Mouse (Mus musculus): Measurements from ENCODE around the gene Pmp22. TPM values are rescaled to one million over a fixed set of nuclear protein-coding genes. Genes with fewer than 3 reads are reported as not detected.

Gene Pmp22
- total and polyA plus RNA-seq, 3 experiments: not detected

- Histone ChIP-seq H3K27ac (ENCODE audit: control insufficient read depth, low read depth, low read length) (no peak overlapping the region), H3K36me3 (ENCODE audit: control insufficient read depth in 1 of 2, insufficient read depth in 2 of 2, low read length in 2 of 2) (no peaks in the 10 kb centered on the region), H3K79me2 (ENCODE audit: control insufficient read depth, insufficient read depth, low read length, poor library complexity) (no peaks in the 10 kb centered on the region), H3K4me3 (ENCODE audit: control insufficient read depth in 1 of 2, insufficient read depth in 1 of 2, low read depth in 2 of 2, low read length in 2 of 2) (no peak overlapping the region), H3K4me1 (ENCODE audit: control insufficient read depth in 1 of 2, insufficient read depth in 2 of 2, low read length in 2 of 2) (no peaks in the 10 kb centered on the region), H3K27me3 (ENCODE audit: control insufficient read depth in 1 of 2, insufficient read depth in 2 of 2, low read length in 2 of 2) (no peaks in the 10 kb centered on the region), H3K9me3 (replicated peaks; ENCODE audit: insufficient read depth, low read length) (no peaks in the 10 kb centered on the region), H3K9ac (ENCODE audit: control insufficient read depth, low read depth, low read length, poor library complexity, severe bottlenecking) (no peak overlapping the region)
- TF ChIP-seq CHD2 (IDR thresholded peaks at IDR 0.05; ENCODE audit: low read length) (no peak), TBP (IDR thresholded peaks at IDR 0.05; ENCODE audit: low read depth, low read length) (no peak), NELFE (IDR thresholded peaks at IDR 0.05; ENCODE audit: low read depth, low read length) (no peak), ZKSCAN1 (IDR thresholded peaks at IDR 0.05; ENCODE audit: low read depth, low read length) (no peak), JUND (IDR thresholded peaks at IDR 0.05; ENCODE audit: low read depth, low read length) (no peak), ZC3H11A (IDR thresholded peaks at IDR 0.05; ENCODE audit: low read depth, low read length) (no peak), POLR2A (IDR thresholded peaks at IDR 0.05; ENCODE audit: control insufficient read depth in 1 of 2, insufficient read depth in 1 of 2, low read depth in 1 of 2, low read length in 2 of 2, poor library complexity in 1 of 2) (no peak), ZNF384 (IDR thresholded peaks at IDR 0.05; ENCODE audit: low read depth, low read length) (no peak), POLR2AphosphoS5 (IDR thresholded peaks at IDR 0.05; ENCODE audit: borderline replicate concordance, low read depth, low read length) (no peak), ELF1 (IDR thresholded peaks at IDR 0.05; ENCODE audit: low read depth, low read length) (no peak), USF2 (IDR thresholded peaks at IDR 0.05; ENCODE audit: borderline replicate concordance in 1 of 2, insufficient read depth in 1 of 2, low read depth in 1 of 2, low read length in 2 of 2) (no peak), MYC (IDR thresholded peaks at IDR 0.05; ENCODE audit: low read depth, low read length) (no peak), CHD1 (IDR thresholded peaks at IDR 0.05; ENCODE audit: low read depth, low read length) (no peak), MYB (IDR thresholded peaks at IDR 0.05; ENCODE audit: low read depth, low read length) (no peak), TAL1 (IDR thresholded peaks at IDR 0.05; ENCODE audit: low read length) (no peak), EP300 (IDR thresholded peaks at IDR 0.05; ENCODE audit: low read depth in 1 of 2, low read length in 2 of 2) (no peak), CTCF (IDR thresholded peaks at IDR 0.05 in 2 of 3, conservative IDR thresholded peaks at IDR 0.05 in 1 of 3; ENCODE audit: control insufficient read depth in 1 of 3, insufficient read depth in 1 of 3, low read depth in 2 of 3, low read length in 3 of 3, poor library complexity in 1 of 3, severe bottlenecking in 1 of 3) (no peak), RAD21 (IDR thresholded peaks at IDR 0.05; ENCODE audit: low read depth, low read length) (no peak)
- DNase-seq (ENCODE audit: low read depth, low spot score): no peak
Observed at GRCm38 (mm10) chr11:63198070-63198469, 69.3 kb downstream of the Pmp22 start.

GRCm38 (mm10) chr11:63201989-63202535 is 73.3 kb downstream of the Pmp22 start:
- Histone ChIP-seq H3K27ac (ENCODE audit: control insufficient read depth, low read depth, low read length) (no peak overlapping the region), H3K27me3 (ENCODE audit: control insufficient read depth in 1 of 2, insufficient read depth in 2 of 2, low read length in 2 of 2) (no peaks in the 10 kb centered on the region), H3K4me3 (ENCODE audit: control insufficient read depth in 1 of 2, insufficient read depth in 1 of 2, low read depth in 2 of 2, low read length in 2 of 2) (no peak overlapping the region), H3K4me1 (ENCODE audit: control insufficient read depth in 1 of 2, insufficient read depth in 2 of 2, low read length in 2 of 2) (no peaks in the 10 kb centered on the region), H3K36me3 (ENCODE audit: control insufficient read depth in 1 of 2, insufficient read depth in 2 of 2, low read length in 2 of 2) (no peaks in the 10 kb centered on the region), H3K9me3 (replicated peaks; ENCODE audit: insufficient read depth, low read length) (no peaks in the 10 kb centered on the region), H3K9ac (ENCODE audit: control insufficient read depth, low read depth, low read length, poor library complexity, severe bottlenecking) (no peak overlapping the region), H3K79me2 (ENCODE audit: control insufficient read depth, insufficient read depth, low read length, poor library complexity) (no peaks in the 10 kb centered on the region)
- TF ChIP-seq CTCF (IDR thresholded peaks at IDR 0.05 in 2 of 3, conservative IDR thresholded peaks at IDR 0.05 in 1 of 3; ENCODE audit: control insufficient read depth in 1 of 3, insufficient read depth in 1 of 3, low read depth in 2 of 3, low read length in 3 of 3, poor library complexity in 1 of 3, severe bottlenecking in 1 of 3) (no peak), E2F4 (IDR thresholded peaks at IDR 0.05; ENCODE audit: borderline replicate concordance, low read depth, low read length) (no peak), KAT2A (conservative IDR thresholded peaks at IDR 0.05; ENCODE audit: low read depth, low read length) (no peak), ELF1 (IDR thresholded peaks at IDR 0.05; ENCODE audit: low read depth, low read length) (no peak), MEF2A (IDR thresholded peaks at IDR 0.05; ENCODE audit: extremely low read depth, insufficient replicate concordance, low read depth, low read length, poor library complexity, severe bottlenecking) (no peak), ZC3H11A (IDR thresholded peaks at IDR 0.05; ENCODE audit: low read depth, low read length) (no peak), USF2 (IDR thresholded peaks at IDR 0.05; ENCODE audit: borderline replicate concordance in 1 of 2, insufficient read depth in 1 of 2, low read depth in 1 of 2, low read length in 2 of 2) (no peak), ZMIZ1 (IDR thresholded peaks at IDR 0.05; ENCODE audit: low read depth, low read length) (no peak), GABPA (IDR thresholded peaks at IDR 0.05; ENCODE audit: low read depth, low read length) (no peak), RCOR1 (IDR thresholded peaks at IDR 0.05; ENCODE audit: low read depth, low read length) (no peak)
- no peak for DNase-seq (ENCODE audit: low read depth, low spot score)
